Mouse (Mus musculus) gastrocnemius, adult 8-10 months (tissue): ENCODE data around the gene Obscn. TPM values are rescaled to one million over a fixed set of nuclear protein-coding genes. Genes with fewer than 3 reads are reported as not detected.

ENCODE experiments used
- DNase-seq, 2 experiments: peaks; one replicate each; pipeline ENCODE4 v3.0.0; 2022; ENCODE audit warnings: low spot score in 2 of 2
- total RNA-seq, 4 experiments: library from RNA; stranded (reverse); gene quantifications; 2 replicates each; pipeline ENCODE4 v1.2.4; 2022

The Obscn gene
- total RNA-seq, 4 experiments from 2014 or later, result 2,003 to 2,639 (median 2,223) TPM

DNA sequence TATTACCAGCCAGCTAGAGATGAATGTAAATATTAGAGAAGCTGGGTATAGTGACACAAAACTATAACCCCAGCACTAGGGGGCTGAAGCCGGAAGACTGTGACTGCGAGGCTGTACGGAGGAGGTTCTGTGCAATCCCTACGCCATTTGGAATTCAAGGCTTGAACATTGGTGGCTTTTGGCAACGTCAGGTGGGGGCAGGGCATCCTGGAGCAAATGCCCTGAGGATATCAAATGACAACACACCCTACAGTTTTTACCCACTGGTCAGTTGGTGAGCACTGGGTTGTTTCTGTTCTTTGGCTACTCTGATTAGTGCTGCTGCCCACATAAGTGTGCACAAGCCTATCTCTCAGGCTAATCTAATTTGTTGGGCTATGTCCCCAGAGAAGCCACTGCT lies 6.8 kb upstream of the Obscn start:
- DNase-seq, result no peak

DNA sequence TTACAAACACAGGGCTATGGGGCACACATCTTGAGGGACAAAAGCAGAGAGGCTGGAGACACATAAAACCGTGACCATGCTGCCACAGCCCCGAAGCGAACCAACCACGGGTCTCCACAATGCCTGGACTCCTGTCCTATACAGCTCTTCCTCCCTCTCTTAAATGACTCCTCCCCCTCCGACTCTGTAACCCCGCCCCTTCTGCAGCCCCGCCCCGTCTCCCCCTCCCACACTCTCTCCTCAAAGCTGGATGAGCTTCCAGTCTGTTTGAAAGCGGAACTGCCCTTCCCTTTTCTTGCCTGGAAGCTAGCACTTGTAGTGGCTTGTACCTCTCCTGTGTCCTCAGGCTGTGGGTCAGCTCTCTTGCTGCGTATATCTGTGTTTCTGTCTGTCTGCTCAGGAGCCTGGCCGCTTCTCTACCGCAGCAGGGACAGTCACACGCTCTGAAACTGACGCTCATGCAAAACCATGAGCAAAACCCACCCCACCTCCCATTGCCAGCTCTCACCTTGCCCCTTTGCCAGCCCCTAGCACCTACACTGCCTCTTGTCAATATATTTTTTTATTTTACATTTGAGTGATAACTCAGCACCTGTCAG lies 5.7 kb upstream of the Obscn start:
- DNase-seq, result no peak

DNA sequence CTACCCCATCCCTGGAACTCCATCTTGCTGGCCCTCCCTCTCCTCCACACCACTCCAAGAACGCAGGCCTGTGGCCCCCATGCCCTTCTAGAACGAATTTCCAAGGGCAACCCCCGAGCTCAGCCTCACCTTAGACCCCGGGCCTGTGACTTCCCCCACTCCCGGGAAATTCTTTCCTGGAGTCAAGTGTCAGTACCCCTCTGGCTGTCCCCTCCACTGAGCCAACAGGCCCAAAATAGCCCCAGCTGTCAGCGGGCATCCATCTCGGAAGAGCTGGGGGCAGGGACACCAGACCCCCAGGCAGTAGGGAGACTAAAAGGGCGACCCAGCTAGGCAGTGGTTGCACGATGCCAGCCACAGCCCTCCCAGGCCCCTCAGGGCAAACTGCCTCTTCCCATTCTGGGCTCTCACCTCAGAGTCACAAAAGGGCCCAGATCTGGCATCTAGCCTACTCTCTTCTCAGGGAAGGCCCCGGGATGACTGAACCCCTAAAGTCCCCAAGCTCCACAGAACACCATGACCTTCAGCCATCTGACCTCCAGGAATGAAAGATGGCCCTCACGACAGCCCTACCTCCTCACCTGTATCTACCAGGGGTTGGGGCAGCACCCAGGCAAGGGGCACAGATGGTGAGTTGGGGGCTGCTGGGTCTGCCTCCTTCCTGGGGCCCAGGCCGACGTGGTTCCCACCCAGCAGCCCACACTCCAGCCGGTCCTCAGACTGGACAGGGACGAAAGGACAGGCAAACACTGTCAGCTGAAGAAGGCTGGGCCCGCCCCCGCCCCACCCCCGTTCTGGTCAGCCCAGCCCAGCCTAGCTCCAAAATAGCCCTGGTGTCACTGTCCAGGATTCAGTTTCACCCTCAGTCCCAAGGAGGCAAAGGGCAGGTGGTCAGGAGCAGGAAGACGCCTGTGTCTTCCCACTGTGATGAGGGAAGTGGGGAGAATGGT lies 2.6 kb upstream of the Obscn start:
- peak; percentile 58 to 75 for DNase-seq

DNA sequence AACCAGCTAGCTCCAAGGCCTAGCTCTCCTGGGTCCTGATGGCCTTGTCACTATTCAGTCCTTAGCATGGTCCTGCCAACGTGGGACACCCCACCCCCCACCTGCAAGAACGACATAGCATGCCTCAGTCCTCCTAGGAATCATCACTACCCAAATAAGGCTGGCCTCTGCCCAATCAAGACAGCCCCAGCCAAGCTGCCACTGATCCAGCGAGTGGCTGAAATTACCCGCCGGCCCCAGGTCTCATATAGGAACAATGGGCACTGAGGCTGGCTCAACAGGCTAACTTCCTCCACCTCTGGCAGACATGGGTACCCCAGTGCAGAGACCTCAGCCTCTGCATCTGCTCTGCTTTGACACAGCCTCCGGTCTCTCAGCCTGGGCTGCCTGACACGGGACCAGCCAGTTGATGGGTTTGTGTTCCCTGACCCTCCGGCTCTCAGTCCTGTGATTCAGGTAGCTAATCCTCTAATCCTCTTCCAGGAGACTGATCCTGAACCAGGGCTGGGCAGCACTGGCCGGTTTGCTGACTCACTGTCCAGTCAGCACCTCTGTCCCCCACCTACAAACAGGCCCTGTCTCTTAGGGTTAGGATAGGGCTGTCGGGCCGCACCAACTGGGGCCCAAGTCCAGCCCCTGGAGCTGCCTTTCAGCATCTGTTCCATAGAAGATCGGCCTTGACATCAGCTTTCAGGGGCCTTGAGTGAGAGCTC lies 948 bp upstream of the Obscn start:
- peak; percentile 40 to 47 for DNase-seq

DNA sequence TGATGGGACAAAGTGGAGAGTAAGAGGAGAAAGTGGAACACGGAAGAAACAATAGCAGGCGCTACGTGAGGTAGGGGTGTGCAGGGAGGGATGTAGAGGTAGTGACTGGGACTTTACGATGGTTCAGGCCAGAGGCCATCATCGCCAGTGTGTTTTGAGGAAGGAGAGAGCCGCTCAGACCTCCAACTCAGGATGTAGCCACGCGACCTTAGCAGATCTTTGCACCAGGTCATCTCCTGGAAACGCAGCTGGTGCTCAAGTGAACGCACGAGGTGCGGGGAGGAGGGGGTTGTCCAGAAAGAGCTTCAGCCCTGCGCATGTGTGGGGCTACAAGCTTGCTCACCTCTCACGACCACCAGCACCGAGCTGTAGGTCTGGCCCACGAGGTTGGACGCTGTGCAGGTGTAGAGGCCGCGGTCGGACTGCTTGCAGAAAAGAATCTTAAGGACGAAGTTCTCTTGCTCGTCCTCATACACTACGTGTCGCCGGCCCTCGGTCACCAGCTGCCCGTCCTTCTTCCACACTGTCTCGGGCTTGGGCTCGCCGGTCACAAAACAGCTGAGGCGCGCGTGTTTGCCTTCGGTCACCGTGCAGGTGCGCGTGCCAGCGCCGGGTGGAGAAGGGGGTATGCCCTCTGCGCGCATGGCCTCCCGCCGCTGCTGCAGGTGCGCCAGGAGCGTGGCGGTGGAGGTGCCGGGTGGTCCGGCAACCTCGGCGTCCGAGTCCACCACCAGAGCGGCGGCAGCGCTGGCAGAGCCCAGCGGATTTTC lies 966 bp downstream of the Obscn start:
- no peak for DNase-seq

DNA sequence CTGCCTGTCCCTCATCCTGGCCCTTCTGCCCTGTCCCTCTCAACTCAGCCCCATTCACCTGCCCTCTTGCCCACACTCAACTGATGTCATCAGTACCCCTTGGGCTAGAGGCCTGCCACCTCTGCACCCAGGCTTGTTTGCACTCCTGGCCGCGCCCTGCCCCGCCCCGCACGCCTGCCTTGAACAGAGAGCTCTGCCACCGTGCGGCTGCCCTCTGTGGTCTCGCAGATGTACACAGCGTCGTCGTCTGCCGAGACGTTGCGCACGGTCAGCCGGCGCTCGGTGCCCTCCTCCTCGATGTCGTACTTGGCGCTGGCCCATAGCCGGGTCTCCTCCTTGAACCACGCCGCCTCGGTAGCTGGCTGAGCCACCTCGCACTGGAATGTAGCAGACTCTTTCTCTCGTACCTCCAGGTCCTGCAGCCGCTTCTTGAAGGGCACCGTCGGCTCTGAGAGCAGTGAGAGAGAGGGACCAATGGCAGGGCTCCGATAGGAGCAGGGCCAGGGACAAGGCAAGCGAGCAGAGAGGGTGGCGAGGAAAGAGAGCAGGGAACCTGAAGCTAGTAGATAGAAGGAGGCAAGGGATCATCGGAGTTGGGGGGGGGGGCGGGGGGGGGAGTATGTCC lies 1.7 kb downstream of the Obscn start:
- DNase-seq, result no peak

DNA sequence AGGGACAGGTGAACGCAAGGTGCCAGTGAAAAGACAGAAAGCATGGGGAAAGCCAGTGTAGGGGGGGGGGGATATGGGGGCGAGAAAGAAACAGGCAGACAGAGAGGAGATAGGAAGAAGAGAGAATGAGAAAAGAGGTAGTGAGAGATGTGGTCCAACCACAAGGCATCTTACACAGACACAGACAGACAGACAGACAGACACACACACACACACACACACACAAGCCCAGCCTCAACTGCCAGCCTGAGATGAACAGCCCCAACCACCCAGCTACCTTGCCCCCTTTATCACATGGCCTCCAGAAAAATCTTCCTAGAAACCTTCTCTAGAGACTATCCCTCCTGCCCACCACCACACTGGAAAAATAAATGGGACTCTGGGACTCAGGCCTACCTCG lies 4.1 kb downstream of the Obscn start:
- DNase-seq, result no peak

DNA sequence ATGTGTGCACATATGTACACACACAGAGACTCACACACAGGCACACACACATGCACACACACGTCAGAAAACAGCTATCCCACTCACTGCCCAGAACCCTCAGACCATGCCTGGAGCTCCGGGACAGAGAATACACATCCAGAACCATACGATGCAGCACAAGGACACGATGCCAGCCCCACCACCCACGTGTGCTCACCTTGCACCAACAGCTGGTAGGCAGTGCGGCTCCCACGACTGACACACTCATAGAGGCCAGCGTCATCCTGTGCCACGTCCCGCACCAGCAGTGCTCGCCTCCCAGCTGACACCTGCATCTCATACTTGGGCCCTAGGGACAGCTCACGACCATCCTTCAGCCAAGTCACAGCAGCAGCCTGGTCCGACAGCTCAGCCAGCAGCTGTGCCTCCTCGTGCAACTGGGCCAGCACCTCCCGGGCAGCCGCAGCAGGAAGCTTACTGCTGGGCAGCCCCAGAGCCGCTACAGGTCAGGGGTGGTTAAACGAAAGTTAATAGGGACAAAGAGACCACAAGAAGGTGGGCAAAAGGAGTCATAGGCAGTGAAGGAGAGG lies 4.8 kb downstream of the Obscn start:
- no peak for DNase-seq

DNA sequence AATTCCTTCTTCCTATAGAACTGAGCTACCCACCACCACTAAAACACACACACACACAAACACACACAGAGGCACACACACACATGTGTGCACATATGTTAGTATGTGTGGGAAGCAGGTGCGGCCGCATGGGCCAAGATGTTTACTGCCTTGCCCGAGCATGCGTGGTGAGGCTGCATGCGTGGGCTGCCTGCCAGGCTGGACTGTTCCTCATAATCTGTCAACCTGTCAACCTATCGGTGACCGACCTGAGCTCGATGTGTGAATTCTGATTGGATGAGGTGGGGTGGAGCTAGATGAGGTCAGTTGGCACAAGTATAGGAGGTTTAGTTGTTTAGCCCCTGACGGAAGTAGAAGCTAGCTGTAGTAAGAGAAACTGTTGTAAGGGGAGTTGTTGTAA lies 5.4 kb downstream of the Obscn start:
- DNase-seq, result peak in 1 of 2 experiments; percentile 42

DNA sequence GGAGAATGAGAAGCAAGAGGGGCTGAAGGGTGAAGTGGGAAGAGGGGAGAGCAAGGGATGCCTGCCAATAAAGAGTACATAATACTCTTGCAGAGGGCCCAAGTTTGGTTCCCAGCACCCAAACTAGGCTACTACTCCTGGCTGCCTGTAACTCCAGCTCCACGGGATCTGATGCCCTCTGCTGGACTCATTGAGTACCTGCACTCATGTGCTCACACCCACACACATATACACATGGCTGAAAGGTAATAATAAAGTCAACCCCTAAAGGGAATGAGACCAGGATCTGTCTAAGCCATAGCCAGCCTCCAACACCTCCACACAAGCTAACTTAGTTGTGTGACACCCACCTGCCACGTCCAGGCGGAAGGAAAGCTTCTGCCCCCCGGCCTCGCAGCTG lies 30.3 kb downstream of the Obscn start:
- no peak for DNase-seq

DNA sequence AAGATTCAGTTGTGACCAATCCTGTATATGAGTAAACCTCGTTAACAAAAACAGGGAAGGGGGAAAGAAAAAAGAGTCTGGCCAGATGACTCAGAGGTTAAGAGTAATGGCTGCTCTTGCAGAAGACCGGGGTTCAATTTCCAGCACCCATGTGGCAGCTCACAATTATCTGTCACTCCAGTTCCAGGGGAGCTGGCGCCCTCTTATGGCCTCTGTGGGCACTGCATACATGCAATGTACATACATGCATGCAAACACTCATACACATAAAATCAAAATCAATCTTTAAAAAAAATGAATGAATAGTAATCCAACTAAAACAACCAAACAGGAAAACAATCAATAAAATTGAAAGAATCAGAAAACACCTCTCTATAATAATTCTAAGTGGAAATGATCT lies 33.9 kb downstream of the Obscn start:
- no peak for DNase-seq

DNA sequence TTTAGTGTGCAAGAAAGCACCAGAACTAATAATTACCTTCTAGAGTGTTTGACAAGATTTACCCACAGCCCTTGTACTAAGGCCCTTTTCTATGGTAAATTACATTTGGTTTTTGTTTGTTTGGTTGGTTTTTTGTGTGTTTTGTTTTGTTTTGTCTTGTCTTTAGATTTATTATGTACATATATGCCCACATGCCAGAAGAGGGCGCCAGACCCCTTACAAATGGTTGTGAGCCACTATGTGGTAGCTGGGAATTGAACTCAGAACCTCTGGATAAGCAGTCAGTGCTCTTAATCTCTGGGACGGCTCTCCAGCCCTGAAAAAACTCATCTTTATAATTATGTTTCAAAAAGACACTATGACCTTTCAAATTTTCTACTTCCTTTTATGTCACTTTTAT lies 37.9 kb downstream of the Obscn start:
- no peak for DNase-seq

DNA sequence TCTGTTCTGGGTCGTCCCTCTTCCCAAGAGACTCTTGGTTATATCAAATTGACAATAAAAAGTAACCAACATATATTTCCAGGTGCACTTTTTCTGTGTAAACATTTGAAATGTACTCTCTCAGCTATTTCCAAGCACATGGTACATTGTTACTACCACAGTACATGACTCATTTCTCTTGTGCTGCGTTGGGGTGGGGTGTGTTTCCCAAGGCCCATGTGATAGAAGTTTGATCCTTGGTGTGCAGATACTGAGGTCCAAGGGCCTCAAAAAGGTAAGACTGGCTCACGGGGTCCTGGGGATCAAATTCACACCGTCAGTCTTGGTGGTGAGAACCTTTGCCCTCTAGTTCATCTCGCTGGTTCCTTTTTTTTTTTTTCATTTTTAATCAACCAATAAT lies 38.4 kb downstream of the Obscn start:
- DNase-seq, result no peak

DNA sequence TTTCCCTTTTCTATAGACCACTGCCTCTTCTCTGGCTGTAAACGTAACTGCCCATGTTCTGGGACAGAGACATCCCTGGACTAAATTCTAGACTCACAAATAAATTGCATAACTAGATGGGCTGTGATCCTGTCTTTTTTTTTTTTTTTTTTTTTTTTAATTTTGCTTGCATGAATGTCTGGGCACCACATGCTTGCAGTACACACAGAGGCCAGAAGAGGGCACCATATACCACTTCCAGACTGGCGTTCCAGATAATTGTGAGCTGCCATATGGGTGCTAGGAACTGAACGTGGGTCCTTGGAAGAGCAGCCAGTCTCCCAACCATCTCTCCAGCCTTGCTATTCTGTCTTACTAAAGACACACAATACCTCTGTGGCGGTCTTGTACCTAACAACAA lies 42.0 kb downstream of the Obscn start:
- DNase-seq, result no peak

DNA sequence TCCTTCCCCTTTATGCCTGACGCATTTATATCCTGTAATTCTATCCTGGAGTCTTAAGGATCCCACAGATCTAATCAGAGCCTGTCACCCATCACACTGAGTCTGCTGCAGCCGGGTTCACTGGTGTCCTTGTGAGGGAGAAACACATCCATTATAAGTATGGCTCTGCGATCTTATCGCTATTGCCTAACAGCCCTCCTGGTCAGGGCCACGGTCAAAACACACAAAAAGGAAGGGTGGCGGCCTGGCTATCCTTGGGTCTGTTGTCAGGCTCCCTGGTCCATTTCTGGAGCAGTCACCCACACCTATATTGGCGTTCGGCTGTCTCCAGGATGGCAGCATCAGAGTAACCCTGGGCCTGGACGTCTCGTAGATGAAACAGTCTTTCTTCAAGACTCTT lies 48.6 kb downstream of the Obscn start:
- no peak for DNase-seq

DNA sequence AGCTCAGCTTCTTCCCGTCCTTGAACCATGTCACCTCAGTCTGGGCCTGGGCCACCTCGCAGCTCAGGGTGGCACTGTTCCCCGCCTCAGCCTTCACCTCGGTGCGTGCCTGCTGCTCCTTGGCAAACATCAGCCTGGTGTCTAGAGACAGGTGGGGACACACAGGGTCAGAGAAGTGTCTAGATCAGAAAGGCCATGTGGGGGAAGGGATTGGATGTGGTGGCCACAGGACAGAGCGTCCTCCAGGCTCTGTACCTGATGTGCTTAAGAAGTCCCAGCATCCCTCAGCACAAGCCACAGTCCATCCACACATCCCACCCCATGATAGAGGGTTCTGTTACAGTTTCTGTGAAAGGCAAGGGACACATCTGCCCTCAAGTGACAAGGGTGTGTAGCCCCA lies 51.0 kb downstream of the Obscn start:
- no peak for DNase-seq

DNA sequence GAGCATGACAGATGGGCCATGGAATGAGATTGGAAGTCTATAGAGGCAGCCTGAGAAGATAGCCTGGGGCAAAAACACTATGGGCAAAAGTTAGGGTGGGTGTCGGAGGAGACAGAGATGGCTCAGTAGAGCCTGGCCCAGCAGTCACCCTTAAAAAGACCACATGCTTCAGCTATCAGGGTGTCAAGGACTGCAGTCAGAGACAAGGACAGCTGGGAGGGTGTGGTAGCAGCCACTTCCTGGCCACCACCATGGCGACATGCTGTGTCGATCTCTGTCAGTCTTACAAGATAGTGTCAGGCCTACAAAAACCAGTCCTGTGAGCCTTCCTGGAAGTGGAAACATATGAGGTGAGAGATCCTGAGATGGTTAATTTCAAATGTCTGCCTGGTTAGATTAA lies 53.1 kb downstream of the Obscn start:
- DNase-seq, result no peak

DNA sequence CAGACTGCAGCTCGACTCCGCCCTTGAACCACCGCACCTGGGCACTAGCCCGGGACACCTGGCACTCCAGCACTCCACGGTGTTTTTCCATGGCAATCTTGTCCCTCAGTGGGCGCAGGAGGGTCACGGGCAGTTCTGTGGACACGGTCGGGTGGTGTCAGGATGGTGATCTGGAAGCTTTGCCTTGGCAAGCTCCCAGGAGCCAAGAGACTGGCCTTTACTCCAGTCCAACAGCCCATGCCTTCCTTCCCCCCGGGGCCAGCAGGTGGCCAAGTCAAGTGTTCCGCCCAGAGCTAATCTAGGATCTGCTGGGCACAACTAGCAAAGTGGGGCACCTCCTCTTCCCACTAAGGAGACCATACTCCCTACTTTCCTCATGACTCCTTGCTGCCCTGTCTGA lies 57.9 kb downstream of the Obscn start:
- DNase-seq, result peak; percentile 45 to 66

DNA sequence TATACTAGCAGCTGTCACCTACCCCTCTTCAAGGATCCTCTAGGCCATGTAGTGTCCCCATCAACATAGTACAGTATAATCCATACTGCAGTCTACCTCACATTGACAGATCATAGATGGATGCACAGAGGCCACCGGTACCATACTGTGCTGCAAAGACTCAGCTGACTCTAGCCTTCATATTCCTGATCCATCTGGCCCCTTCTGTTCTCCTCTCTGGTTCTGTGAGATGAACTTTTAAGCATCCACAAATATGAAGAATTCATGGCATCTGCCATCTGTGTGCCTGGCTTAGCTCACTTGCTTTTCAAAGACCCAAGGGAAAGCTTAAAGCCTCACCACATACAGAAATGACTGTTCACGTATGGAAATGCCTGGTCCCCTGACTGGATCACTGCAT lies 65.9 kb downstream of the Obscn start:
- DNase-seq, result no peak

DNA sequence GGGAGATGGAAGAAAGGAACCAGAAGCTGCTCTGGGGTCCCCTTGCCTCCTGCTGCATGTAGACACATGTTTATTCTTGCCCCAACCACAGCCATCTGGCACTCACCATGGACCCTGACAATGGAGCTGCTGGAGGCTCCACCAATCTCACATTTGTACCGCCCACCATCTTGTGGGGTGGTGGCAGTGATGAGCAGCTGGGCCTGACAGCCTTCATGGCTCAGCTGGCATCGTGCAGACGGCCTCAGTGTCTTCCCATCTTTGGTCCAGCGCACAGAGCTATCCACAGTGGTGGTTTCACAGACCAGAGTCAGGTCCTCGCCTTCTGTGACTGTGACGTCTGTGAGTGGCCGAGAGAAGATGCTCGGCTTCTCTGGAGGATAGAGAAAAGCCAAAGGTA lies 67.3 kb downstream of the Obscn start:
- no peak for DNase-seq

DNA sequence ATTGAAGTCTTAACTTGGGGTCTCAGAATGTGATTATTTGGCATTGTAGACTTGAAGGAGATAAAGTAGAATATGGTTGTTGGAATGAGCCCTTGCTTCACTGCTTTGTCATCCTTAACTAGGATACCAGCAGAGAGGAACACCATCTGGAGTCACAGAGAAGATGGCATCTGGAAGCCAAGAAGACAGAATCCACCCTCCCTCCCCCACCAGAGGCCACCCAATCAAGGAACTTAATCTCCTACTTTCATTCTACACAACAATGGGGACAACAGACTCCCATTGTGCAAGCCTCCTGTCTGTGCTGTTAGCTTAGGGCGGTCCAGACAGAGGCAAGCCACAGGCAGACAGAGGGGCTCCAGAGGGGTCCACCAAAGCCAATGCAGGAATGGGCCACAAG lies 67.8 kb downstream of the Obscn start:
- DNase-seq, result no peak
